Mouse (Mus musculus): ENCODE results near the gene Spa17.

Gene Spa17

GRCm38 (mm10) chr9:37563805-37564204, 49.7 kb downstream of the Spa17 start:
- DNase-seq (ENCODE audit: low spot score), result no peak

- DNase-seq (ENCODE audit: low spot score), result no peak
Observed at GRCm38 (mm10) chr9:37560617-37561016, 52.9 kb downstream of the Spa17 start.

GRCm38 (mm10) chr9:37556366-37556765, 57.2 kb downstream of the Spa17 start:
- no peak for DNase-seq (ENCODE audit: low spot score)

GRCm38 (mm10) chr9:37554838-37555748, 58.4 kb downstream of the Spa17 start, which contains the start of gene Siae:
Gene Siae (plus strand): TSS chr9:37555698.
- DNase-seq (ENCODE audit: low spot score), result no peak

- DNase-seq (ENCODE audit: low spot score), result no peak
Observed at GRCm38 (mm10) chr9:37554279-37554678, 59.2 kb downstream of the Spa17 start.
